Mouse (Mus musculus) urinary bladder, postnatal 4 days (tissue): Measurements from ENCODE around the gene Gorasp1.

Source experiments
- DNase-seq, 2 experiments: peaks; one replicate each; pipeline ENCODE4 v3.0.0; 2021 to 2022; ENCODE audit warnings: low spot score in 2 of 2

The Gorasp1 gene

GRCm38 (mm10) chr9:119937005-119937773, at the start of gene Gorasp1, which contains the start of gene Ttc21a:
Gene Gorasp1 (minus strand): TSS chr9:119937565.
Gene Ttc21a (plus strand): TSS chr9:119937606.
- DNase-seq = peak; percentile 91 to 96

DNA sequence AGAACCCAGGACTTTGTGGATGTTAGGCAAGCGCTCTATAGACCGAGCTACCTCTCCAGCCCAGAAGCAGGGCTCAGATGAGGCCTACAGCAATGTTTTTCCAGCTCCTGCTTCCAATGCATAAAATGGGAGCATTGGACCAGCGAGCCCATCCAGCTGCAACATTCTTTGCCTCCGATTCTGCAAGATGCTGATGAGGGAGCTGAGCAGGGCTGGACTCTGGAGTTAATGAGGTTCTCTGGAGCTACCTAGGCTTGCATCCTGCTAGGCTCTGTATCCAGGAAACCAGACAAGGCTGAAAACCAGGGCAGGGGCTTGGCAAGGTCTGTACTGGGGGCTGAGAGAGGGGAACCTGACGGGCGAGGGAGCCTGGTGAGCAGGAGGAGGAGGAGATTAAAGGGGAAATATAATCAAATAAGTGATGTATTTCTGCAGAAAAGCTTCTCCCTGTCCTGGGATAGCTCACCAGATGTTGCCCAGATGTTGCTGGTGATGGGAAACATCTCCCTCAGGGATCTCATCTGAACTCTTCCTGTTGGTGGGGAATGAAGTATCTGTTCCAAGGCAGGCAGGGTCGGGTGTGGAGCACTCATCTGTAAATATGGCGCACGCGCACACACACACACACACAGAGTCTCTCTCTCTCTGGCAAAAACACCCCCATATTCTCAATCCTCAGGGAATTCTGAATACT, 48.7 kb upstream of the Gorasp1 start:
- DNase-seq = no peak

GRCm38 (mm10) chr9:119984536-119985011, 47.2 kb upstream of the Gorasp1 start, which contains the start of gene Csrnp1:
Gene Csrnp1 (minus strand): TSS chr9:119984658.
- no peak for DNase-seq

DNA sequence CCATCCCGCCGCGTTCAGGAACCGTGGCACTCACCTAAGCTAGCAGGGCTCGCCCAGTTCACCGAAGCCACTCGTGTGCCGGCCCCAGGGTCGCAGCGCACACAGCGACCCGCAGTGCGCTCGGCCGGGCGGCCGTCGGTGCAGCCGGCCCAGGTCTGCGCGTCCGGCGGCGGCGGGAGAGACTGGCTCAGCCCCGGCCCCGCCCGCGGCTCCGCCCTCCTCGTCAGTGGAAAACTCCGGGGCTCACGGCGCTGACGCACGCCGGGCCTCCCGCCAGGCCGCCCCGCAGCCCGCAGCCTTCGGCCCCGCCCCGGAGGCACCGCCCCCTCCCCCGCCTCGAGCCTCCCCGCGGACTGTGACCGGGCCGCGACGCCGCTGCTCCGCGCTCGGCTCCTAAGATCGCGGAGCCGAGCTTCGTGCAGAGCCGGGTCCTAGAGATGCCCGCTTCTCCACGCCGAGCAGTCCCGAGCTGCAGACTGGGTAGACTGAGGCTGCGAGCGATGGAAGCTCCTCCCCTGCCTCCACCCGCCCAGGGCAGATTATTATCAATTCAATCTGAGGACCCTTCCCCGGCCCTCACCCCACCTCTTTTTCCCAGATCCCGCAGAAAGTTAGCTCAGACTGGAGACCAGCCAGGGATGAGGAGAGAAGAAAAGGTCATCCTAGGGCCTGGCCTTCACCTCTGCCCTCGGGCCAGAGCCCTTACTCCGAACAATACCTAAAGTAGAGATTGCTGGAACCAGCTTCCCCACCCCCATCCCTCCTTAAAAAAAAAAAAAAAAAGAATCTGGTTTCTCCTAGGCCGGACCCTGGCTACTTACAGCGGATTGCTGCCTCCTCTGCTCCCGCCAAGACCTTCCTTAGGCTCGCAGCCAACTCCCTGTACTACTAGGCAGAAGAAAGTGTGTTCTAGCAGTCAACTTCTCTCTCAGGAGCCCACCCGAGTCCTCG, 46.5 kb upstream of the Gorasp1 start:
- peak; percentile 88 for DNase-seq

DNA sequence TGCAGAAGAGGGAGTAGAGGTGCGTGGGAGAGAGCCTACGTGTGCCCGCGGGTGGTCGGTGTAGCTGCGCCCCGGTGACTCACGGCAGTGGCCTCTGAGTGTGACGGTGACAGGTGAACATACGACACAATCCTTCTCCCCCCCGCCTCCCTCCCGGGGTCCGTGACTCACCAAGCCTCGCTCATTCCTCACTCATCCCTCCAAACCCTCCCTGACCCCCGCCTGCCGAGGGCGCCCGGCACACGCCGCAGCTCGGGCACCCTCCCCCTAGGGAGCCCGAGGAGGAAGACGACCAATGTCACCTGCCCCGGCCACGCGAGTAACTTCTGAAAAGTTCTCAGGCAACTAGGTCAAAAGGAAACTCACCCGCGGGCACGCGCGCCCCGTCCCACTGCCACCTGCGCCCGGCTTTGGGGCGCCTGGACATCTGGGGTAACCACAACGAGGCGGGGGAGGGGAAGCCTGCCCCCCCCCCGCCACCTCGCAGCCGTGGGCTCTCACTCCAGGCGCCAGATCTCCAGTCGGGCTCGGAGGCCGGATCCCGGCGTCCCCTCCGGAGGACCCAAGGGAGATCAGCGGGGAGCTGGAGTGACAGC, 45.7 kb upstream of the Gorasp1 start:
- peak in 1 of 2 experiments; percentile 52 for DNase-seq

- no peak for DNase-seq
Observed at GRCm38 (mm10) chr9:119982241-119982811, 45.0 kb upstream of the Gorasp1 start.

DNA sequence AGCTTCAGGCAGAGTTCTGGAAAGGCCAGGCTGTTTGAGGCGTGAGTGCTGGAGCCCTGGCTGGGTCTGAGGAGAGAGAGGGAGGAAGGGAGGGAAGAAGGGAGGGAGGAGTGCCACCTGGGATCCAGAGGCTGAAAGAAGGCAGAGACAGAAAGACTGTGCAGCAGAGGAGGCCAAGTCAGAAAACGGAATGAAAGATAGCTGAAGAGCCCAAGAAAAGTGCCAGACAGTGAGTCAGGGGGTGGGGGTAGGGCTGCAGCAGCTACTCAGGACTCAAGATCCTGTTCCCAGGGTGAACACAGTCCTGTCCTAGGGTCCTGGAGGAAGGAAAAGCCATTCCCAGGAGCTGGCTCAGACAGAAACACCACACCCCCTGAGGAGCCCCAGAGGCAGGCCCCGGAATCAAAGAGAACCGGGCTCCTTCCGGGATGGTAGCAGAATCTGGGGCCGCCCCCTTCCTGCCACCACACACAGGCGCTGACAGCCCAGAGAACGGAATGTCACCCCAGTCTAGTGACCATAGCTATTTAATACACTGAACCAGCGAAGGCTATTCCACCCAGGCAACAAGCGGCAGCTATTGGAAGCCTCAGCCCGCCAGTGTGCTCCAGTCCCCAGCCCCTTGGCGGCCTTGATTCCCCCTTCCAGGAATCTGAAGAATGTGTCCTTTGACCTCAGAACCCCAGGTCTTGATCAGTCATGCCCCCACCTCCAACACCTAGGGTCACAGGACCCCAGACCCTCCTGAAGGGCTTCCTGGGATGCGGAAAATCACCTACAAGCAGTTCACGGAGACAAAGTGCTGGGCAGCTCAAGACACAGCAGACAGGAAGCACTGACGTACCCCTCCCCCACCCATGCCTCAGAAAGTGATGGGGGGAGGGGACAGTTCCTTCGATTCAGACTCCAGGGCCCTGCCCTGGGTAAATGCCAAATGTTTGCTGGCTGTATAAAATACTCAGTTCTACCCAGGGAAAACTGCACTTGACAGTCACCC, 44.1 kb upstream of the Gorasp1 start:
- peak in 1 of 2 experiments; percentile 62 for DNase-seq

DNA sequence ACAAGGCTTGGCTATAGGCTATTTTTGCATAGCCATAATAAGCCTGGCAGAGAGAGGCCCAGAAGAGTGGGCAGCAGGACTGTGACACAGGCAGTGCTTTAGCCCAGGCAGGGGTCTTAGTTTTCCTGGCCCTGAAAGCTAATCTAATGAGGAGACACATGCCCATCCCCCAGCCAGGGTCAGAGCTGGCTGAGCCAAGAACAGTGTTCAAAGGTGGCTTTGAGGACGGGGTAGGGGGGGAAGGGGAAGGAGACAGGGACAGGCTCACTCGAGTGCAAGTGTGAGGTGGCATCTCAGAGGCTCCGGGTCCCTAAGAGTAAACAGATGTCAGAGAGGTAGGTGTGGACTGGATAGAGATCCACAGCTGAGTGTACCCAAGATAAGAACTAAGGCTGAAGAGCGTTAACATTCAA, 43.4 kb upstream of the Gorasp1 start:
- DNase-seq = no peak

- no peak for DNase-seq
Observed at GRCm38 (mm10) chr9:119979749-119980148, 42.4 kb upstream of the Gorasp1 start.

- no peak for DNase-seq
Observed at GRCm38 (mm10) chr9:119978811-119979441, 41.6 kb upstream of the Gorasp1 start.

GRCm38 (mm10) chr9:119978151-119978810, 40.9 kb upstream of the Gorasp1 start:
- no peak for DNase-seq

DNA sequence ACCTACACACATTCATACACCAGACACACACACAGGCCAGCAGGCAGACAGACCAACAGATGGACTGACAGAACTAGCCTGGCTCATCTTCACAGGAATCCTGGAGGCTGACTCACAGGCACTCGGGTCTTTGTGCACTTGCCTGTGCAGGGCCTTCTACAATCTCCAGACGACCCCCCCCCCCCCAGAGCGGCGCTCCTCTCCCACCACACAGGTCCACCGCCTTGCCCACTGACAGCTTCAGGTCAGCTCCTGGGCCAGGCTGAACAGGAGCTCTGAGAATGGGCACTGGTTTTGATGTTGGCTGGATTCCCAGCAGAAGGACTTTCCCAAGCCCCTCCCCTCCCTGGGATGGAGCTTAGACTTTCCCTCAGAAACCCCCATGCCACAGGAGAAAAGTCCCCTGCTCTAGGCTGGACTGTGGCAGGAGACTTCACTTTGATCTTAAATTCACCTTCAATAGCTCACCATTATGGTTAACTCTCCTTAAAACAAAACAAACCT, 40.2 kb upstream of the Gorasp1 start:
- DNase-seq = no peak

DNA sequence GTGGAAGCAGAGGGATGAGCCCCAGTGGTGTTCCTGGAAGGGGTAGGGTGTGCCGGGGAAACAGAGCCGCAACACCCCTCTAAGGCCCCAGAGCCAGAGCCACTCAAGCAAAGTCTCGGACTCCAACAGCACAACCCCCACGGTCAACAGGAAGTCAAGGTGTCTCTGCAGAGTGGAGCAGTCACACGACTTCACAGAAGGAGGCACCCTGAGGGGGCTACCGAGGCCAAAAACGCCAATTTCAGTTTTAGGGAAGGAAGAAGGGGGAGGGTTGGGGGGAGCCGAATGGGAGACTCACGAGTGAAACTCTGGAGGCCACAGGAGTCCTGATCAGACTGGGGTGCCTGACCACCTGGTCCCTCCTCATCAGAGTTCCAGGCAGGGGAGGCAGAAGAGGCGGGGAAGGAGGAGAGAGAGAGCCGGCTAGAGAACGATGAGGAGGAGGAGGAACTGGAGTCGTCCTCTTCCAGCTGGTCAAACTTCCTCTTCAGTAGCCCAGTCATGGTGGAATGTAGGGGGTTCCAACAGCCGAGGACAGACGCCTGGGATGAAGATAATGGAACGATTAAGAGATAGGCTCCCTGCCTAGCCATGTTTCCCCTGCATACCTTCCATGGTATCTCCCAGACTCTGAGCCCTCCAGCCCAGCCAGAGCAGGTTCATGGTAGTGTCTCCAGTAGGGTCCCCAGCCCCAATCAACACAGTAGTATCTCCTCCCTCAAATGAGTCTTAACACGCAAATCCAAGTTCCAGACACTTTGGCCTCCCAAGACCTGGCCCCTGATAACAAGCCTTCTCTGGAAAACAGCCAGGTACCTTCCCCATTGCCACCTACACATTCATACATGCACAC, 39.6 kb upstream of the Gorasp1 start:
- DNase-seq = no peak

DNA sequence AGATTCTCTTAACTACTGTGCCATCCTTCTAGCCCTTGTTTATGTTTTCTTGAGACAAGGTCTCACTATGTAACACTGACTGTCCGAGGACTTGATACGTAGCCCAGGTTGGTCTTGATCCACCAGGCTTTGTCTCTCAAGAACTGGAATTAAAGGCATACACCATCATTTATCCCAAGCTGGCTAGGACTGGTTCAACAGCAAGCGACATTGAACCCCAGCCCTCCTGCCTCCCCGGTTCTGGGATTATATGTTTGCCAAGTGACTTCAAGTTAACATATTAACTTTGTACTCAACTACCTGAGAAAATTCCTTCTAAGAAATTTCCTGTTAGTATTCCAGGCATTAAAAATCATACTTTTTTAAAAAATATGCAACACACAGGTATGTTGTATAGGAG, 37.9 kb upstream of the Gorasp1 start:
- no peak for DNase-seq

GRCm38 (mm10) chr9:119974609-119975008, 37.2 kb upstream of the Gorasp1 start:
- DNase-seq = no peak

DNA sequence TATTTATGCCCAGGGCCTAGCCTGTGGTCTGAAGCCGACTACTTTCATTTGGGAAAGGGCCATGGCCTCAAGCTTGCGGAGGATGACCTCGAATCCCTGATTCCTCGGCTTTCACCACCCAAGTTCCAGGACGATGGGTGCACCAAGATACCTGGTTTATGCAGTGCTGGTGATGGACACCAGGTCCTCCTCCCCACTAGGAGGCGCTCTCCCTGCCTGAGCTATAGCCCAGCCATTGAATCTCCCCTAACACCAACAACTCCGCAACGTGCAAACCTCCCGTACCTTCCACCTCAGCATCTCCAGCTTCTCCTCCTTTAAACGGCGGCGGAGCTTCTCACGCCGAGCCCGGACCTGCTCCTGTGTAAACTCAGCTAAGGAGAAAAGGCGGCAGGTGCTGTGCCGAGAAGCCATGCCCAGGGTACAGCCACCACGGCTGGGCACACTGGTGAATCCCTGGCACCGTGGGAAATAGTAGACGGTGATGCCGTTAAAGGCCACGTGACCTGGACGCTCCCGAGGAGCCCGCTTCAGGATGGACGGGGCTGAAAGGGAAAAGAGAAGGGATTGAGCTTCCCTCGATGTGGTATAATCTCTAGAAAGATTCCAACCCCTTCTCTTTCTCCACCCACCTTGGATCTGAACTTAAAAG, 36.6 kb upstream of the Gorasp1 start:
- DNase-seq = no peak

- no peak for DNase-seq
Observed at GRCm38 (mm10) chr9:119973281-119973680, 35.9 kb upstream of the Gorasp1 start.
